Mouse (Mus musculus) left cerebral cortex, postnatal 10 days (tissue): Measurements from ENCODE around the gene Rps6ka2. TPM values are rescaled to one million over a fixed set of nuclear protein-coding genes. Genes with fewer than 3 reads are reported as not detected.
"Not testable (repeated sequence)": the region's sequence is repeated elsewhere in the genome, so short reads cannot be mapped to it uniquely, and the experiment has no call there.

Experiments used
- DNase-seq, 2 experiments: peaks; one replicate each; pipeline ENCODE4 v3.0.0; 2021 to 2022; ENCODE audit warnings: low spot score in 2 of 2, mixed read lengths in 1 of 2; ENCODE audit errors: extremely low spot score in 1 of 2
- intact Hi-C: fragments of 180-260 bp; cut with DNase I; formaldehyde crosslinking; loops from one replicate; pipeline ENCODE4 v1.15.1; 2025
- total RNA-seq, 2 experiments: library from RNA; stranded (reverse); gene quantifications; 2 replicates each; pipeline ENCODE4 v1.2.3; 2021

The Rps6ka2 gene
- 10 to 100 TPM; 49.2 to 52.2 TPM for total RNA-seq

DNA sequence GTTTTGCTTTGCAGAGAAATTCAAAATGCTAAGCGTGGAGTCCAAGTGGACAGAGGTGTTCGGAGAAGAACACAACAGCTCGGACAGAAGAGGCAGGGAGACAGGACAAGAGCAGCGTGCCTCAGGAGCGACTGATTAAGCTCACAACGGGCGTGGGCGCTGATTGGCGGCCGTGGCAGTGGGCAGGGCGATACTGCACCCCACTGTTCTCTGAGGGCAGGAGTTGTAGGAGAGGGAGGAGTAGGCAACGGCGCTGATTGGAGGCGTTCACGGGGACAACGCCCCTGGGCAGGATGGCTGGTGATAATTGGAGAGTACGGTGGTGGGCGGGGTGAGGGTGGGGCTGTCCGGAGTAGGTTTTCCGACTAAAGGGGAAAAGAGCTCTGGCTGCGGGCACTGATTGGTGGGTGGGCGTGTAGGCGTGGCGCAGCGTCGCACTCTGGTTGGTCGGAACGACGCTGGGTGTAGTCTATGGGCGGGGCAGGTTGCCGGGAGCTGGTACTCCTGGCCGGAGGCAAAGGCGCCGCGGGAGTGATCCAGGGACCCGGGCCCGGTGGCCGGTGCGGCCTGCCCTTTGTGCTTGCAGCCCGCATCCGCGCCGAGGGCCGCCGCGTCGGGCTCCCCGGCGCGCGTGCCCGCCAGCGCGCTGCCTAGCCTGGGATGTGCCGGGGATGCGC is at the start of gene Rps6ka2:
Rps6ka2 (plus strand) TSS at position 489 of the 677 bp plus-strand sequence.
- peak; percentile 96 to 98 for DNase-seq
- intact Hi-C loops, result no loop called here

DNA sequence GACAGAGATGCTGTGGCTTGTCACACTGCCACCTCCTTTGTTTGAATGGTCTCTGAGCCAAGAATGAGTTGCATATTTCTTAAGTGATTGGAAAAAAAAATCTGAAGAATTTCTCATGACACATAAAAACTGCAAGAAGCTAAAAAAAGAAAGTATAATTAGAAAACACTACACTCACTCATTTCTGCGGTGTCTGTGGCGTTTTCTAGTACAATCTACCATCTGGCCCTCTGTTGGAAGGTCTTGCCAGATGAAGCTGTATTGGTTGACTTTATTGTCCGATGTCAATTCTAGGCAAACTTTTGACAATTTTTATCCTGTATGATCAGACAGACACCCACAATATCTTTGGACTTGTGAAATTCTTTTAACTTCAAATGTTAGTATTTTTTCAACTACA is 49.1 kb upstream of the Rps6ka2 start:
- DNase-seq, intact Hi-C loops: not testable (repeated sequence)

DNA sequence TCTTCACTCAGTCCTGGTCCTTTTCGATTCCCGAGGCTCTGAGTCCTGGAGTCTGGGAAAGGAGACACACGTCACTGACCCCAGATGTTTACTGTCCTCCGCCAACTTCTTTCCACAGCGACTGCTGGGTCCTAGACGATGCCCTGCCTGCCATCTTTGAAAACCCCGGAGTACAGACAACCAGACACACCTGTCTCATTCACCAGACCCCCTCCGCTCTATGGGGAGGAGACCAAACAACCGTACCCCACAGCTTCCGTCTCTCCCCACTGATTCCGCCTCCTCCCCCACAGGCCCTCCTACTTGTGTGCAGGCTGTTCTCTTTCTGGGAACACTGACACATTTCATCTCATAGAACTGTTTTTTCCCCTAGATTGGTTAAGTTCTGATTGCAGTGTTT is 47.4 kb upstream of the Rps6ka2 start:
- DNase-seq, intact Hi-C loops: not testable (repeated sequence)

DNA sequence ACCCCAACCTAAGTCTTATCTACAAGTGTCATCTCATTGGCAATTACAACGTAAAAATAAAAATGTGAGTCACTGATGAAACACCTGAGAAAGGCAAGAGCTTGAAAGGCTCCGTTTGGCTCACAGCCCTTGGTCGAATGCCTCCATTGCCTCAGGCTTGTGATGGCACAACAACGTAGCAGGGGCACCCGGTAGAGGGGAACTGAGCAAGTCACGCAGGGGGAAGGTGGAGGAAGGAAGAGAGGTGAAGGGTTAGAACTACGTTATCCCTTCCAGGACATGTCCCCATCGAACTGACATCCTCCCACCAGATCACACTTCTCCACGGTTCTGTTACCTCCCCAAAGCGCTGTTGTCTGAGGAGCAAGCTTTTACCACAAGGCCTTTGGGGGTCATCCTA is 43.4 kb upstream of the Rps6ka2 start:
- DNase-seq, intact Hi-C loops: not testable (repeated sequence)

DNA sequence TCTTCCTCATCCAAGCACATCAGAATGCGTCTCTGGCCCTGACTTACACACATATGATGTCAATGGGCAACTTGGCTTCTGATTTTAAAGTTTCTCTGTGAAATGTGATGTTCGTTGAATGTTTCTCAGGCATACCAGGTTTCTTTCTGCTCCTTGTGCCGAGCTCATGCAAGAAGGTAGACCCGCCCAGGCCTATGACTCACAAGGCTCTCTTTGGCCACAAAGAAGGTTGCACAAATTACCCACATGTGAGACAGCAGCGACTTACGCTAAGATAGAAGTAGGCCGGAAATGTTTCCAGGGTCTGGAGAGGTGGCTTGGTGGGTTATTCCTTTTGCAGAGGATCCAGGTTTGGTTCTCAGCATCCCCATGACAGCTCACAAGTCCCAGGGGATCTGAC is 35.9 kb upstream of the Rps6ka2 start:
- DNase-seq, intact Hi-C loops: not testable (repeated sequence)

DNA sequence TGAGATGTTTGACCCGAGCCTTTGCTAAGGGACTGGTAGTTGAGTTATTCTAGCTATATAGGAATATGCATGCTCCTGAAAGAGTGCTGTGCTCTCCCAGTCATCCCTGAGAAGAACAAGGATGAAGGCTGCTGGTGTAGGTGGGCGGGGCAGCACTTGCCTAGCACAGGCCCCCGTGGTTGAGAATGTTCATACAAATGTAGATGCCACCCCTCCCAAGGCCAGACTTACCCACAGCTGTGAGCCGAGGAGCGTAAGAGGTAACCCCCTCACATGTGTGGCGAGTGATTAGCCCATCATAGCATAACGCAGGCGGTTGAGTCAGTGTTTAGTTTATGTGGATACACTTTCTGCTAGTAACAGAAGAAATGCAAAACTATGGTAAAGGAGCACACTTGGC is 34.6 kb upstream of the Rps6ka2 start:
- intact Hi-C loops, DNase-seq: not testable (repeated sequence)

DNA sequence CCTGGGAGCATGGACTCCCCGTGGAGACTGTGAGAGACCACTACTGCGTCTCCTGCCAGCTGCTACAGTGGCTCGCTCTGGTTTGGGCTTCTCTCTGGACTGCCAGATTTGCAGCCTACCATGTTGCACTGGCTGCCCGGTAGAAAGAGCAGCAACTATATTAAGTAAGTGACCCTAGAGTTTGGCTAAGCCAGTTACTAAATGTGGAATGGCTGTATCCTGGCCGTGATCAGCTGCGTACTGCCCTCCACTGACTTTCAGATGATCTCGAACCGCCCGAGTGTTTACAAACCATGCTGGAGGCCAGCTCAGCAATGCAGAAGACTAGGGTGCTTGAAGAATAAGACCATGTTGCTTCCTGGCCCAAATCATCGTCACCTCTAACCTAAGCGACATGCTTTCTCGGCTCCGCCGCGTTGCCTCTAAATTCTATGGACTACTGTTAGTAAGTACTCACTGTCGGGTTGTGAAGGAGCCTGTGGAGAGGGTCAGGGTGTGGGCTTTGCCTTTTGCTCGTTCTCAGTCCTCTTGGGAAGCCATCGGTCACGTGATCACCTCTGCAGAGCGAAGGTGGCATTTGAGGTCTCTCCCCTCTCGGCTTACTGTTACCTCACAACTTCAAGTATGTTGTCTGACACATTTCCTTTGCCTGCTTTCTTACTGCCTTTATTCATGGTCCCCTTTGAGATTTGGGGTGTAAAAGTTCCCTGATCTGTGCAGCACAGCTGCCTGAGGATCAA is 31.6 kb upstream of the Rps6ka2 start:
- intact Hi-C loops, result no loop called here

DNA sequence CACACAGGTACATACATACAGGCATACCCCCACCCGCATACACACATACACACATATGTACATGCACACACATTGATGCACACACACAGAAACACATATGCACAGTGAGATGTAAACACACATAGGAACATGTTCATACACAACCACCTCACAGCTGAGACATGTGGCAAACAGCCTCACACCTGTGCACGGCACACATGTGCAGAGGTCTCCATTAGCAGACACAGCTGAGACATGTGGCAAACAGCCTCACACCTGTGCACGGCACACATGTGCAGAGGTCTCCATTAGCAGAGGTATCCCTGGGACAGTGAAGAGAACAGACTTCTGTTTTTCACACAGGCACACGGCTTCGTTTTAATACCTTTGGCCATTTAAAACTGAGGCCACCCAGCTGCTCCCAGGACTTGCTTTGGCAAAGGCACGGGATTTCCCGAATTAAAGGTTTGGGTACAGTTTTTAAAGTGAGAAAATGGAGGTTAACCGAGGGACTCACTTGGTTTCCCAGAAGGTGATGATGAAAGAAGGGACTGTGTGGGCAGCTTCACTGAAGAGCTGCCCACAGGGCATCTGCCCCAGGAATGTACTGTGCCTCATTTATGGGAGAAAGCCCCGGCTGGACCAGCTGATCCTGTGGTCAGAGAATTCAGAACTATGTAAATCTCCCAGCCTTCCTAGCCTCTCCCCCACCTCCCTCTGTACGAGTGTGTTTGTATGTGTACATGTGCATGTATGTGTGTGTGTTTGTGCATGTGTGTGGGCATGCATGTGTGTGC is 29.3 kb upstream of the Rps6ka2 start:
- intact Hi-C loops, result no loop called here
- DNase-seq, result no peak

More for the DNA sequence above, 31.6 kb upstream of the Rps6ka2 start:
- no peak for DNase-seq

DNA sequence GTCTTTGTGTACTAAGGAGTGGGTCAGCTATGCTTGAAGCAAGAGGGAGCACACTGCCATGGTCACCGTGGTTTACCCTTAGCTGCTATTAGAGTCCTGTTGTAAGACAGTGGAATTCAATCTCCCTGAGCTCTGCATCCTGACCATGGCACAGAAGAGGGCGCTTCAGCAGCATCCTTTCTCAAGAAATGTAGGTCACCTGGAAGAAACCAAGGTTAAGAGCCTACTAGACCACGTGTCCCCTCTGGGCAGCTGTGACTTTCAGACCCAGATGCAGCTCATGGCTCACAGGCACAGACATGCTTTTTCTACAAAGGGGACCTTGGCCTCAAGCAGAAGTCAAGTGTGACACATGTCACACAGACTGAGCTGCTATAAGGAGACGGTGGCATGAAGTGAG is 27.5 kb upstream of the Rps6ka2 start:
- DNase-seq, result no peak
- intact Hi-C loops, result no loop called here

DNA sequence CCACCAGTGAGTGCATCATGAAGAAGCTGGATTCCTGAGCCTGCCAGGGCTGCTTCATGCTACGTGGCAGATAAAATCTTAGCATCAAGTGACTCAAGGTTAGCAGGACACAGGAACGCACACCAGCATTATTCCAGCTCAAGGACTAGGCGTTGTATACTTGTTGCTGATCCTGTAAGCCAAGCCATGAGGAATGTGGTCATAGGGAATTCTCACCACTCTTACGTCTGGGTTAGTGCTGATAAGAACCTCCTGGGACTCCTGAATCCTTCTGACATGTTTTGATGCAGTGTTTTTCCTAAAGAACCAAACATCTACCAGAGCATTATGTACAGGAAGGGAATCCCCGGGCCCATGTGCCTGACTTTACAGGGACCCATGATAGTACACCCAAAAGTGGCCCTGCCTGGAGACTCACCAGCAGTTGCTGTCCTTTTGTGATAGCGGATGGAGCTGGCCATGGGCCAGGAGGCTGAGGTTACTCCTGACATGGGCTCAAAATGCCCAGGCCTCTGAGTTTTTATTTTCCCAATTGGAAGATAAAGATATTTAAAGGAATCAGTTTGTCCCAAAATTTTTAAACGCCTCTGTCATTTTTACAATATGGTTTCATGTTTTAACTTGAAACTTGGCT is 25.9 kb upstream of the Rps6ka2 start:
- intact Hi-C loops, result no loop called here

DNA sequence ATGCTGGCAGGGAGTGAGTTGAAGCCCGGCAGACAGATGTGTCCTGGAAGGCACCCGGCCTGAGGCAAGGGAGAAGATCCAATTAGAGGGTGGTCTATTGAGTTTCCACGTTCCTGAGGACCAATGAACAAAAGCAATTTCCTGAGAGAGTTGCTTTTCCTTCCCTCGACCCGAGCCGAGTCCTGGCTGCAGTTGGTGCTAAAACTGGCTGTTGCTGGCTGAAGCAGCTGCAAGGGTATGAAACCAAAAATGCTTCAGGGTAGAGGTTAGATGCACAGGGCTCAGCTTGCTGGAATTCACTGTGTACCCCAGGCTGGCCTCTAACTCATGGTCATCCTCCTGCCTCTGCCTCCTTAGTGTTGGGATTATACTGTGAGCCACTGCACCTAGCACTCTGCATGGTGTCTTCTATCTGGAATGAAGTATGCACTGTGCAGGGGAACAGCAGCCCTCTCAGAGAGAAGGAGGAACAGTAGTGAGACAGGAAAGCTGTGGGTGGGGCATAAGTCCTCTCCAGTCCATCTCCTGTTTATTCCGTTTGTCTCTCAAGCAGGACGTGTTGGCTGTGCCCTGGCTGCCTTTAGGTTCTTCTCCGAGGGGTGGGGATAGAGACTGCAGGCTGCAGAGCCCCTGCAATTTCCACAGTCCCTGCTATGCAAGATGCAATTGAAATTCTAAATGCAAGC is 24.4 kb upstream of the Rps6ka2 start:
- no peak for DNase-seq
- intact Hi-C loops, result no loop called here

More for the DNA sequence above, 25.9 kb upstream of the Rps6ka2 start:
- DNase-seq, result peak in 1 of 2 experiments; percentile 50

DNA sequence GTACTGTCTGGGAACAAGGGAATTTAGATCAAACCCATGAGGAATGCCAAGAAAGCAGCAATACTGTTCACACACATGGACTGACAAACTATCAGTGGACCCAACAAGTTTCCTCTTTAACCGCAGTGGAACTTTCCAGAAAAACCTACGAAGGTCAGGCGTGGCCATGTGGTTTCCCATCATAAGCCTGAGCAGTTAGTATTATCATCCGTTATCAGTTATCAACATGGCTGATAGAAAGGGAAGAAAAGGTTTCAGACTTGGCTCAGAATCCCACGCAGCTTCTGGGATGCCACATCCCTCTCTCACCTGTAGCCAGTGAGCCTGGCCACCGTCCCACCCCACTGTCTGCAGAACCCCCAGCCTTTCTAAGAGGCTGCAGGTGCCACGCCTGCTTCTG is 23.4 kb upstream of the Rps6ka2 start:
- DNase-seq, result no peak
- intact Hi-C loops, result no loop called here

DNA sequence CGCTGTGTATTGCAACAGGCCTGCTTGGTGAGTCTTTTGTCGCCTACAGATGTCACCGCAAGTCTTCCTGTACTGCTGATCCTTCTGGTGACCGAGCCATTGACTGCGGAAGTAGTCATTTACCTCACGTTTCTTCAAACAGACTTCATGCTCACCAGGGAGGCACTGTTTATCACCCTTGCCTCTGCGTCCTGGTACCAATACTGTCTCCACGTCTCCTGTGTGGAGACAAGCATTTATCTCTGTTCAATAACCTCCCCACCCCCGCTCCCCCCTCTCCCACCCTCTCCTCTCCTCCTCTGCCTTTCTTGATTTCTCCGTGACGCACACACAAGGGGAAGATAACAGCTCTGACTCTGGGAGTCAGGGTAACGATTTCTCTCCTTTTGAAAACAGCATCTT is 22.0 kb upstream of the Rps6ka2 start:
- no peak for DNase-seq
- intact Hi-C loops, result no loop called here

DNA sequence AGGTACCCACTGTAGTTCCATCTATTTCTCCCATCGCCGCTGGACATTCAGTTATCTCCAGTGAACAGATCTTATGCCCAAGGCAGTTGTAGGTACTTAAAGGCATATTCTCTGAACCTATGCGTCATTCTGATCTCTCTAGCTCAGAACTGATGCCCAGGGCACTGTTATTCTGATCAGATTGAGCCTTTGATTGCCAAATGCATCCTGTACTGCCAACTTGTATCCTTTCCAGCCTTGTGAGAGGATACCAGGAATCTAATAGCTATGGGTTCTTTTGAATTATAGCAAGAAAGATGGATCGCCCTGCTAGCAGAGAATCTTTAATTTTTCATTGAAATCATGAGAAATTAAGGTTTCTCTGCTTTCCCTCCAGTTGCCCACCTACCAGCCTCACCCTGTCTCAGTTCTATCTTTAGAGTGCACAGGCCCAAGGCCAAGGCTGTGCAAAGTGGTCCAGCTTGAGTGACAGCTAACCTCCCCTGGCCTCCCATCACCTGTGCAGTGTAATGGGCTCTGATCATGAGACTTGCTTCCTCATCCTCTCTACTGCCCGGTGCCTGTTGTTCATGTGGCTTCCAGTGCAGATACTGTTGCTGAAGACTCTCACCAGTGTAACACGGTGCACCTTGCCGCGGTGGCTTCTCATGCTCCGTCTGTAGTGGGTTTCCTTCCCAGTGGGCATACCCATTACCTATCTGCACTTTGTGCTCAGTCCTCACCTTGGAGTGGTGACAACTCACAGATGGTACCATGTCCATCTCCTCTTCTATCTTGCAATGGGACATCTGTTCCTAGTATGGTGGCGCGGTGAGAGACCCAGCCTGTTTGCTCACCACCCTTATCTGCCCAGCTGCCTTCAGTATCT is 20.4 kb upstream of the Rps6ka2 start:
- intact Hi-C loops, result no loop called here
- no peak for DNase-seq

DNA sequence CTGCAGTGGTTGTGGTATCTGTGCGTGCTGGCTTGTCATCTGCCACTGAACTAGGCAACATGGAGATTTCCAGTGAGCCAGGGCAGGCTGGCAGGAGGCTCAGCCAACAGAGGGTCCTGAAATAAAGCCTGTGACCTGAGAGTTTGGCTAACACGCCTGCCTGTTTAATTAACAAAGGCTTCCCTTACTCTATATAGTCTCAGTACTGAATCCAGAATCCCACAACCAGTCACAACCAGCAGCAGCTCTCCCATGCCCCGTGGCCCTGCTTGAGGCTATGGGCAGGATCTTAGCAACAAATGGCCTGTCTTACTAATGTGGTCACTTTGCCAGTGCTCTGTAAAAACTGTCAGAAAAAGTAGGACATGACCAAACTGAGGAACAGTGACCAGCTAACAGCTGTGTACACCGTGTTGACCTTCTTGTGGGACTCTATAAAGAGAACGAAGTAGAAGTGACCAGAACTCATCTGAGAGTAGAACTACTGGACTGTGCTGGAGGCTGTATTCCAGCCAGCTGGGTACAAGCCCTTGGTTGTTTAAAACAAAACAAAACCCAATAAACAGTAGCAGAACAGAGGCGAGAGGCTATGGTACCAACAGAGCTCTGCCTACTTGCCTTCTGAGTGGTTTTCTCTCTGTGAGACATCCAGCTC is 18.3 kb upstream of the Rps6ka2 start:
- DNase-seq, result no peak
- intact Hi-C loops, result no loop called here

DNA sequence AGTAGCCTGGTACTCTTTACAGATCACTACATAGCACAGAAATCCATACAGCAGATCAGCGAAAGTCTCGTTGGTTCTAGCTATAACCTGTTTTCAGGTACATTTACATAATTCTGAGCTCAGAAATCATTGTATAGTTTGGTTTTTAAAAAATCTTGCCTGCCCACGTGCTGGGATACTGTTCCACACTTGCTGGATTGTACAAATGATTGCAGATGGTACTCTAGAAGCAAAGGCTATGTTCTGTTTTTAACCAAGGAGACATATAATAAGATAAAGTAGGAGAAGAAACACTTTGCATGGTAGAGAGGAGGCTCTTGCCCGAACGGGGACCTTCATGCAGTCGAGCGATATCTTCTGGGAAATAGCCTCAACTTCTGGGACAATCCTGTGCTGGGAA is 17.3 kb upstream of the Rps6ka2 start:
- DNase-seq, result peak in 1 of 2 experiments; percentile 7
- intact Hi-C loops, result no loop called here

DNA sequence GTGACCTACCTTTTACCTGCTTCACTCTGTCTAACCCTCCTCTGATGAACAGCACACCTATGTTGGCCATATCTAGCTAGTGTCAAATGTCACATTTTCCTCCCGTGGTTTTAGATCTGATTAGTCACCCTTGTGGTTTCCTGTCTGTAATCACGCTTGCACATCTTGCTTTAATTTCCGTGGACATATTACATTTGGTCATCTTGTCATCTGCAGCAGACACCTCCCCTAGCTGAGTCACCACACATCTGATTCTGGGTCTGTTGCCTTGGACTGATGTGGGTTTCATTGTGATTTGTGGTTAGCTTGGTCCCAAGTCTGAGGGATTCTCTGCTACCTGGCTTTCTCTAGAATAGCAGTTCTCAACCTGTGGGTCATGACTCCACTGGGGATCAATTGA is 6.0 kb upstream of the Rps6ka2 start:
- intact Hi-C loops, result no loop called here
- no peak for DNase-seq
